Mouse (Mus musculus) heart, adult 2 months (tissue): ENCODE measurements around the gene Itga1.

ENCODE experiments used
- CTCF ChIP-seq: fragments of 200-600 bp; IDR thresholded peaks from 2 replicates; pipeline ENCODE4 v1.8.1; 2022; ENCODE audit warnings: antibody characterized with exemption, mild to moderate bottlenecking, moderate library complexity
- EP300 ChIP-seq: fragments of 200-500 bp; IDR thresholded peaks from 2 replicates; pipeline ENCODE4 v1.6.1; 2011; ENCODE audit warnings: low read depth, low read length, control low read depth; ENCODE audit not compliant: insufficient read depth
- POLR2A ChIP-seq: fragments of 200-500 bp; IDR thresholded peaks from 2 replicates; pipeline ENCODE4 v1.6.1; 2011; ENCODE audit warnings: mild to moderate bottlenecking, low read depth, low read length, control low read depth; ENCODE audit not compliant: insufficient read depth

- no peak for TF ChIP-seq EP300
- TF ChIP-seq CTCF = no peak
- TF ChIP-seq POLR2A = no peak
Measured at GRCm38 (mm10) chr13:115149849-115150248, 48.1 kb upstream of the Itga1 start.
